Mouse (Mus musculus) G1E (cell line): ENCODE results near the gene Kalrn.

Source experiments
- CTCF ChIP-seq: IDR thresholded peaks from 2 replicates; pipeline ENCODE4 v1.5.1; 2012; ENCODE audit warnings: low read depth, low read length, inconsistent platforms, mixed read lengths
- GATA1 ChIP-seq: IDR thresholded peaks from 2 replicates; pipeline ENCODE4 v1.6.1; 2012; ENCODE audit warnings: borderline replicate concordance, low read length, inconsistent platforms, mixed read lengths

- TF ChIP-seq GATA1 = no peak
- no peak for TF ChIP-seq CTCF
Measured at GRCm38 (mm10) chr16:34119844-34120243, 453.5 kb downstream of the Kalrn start.
